Mouse (Mus musculus): Measurements from ENCODE around the gene Slc46a1. TPM values are rescaled to one million over a fixed set of nuclear protein-coding genes. Genes with fewer than 3 reads are reported as not detected.

Slc46a1 gene
- polyA plus RNA-seq, 1 experiment from 2014 or later: 24.7 TPM

DNA sequence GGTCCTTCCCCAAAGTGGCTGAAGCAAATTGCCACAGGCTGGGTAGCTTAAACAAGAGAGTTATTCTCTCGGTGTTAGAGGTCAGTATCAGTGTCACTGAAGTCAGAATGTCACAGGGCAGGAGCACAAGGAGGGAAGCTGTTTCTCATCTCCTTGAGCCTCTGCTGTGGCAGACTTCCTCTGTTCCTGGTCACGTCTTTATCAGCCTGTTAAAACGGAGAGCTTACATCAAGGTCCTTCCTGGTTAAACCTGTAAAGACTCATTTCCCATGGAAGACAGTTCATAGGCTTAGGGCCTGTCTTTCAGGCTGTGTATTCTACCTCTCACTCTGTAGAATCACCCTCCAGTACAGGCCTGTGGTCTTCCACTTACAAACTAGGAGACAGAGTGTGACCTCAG, 2.4 kb downstream of the Slc46a1 start:
- Histone ChIP-seq H3K36me3 (ENCODE audit: insufficient read depth, low read length) (no peaks in the 10 kb centered on the region), H3K9ac (replicated peaks; ENCODE audit: low read length) (no peak overlapping the region), H3K4me3 (ENCODE audit: low read length) (no peak overlapping the region), H3K4me2 (replicated peaks; ENCODE audit: low read depth, low read length) (no peak overlapping the region), H3K4me1 (ENCODE audit: insufficient read depth, low read length) (peaks cover 14% of the 10 kb centered on the region), H3K27me3 (ENCODE audit: insufficient read depth, low read length) (no peaks in the 10 kb centered on the region), H3K27ac (ENCODE audit: low read length) (no peak overlapping the region), H3K9me3 (ENCODE audit: low read length) (no peaks in the 10 kb centered on the region)
- 52% methylated on average over 3 of the region's 3 CpGs for WGBS
- ATAC-seq (ENCODE audit: low FRiP score, low TSS enrichment): no peak

DNA sequence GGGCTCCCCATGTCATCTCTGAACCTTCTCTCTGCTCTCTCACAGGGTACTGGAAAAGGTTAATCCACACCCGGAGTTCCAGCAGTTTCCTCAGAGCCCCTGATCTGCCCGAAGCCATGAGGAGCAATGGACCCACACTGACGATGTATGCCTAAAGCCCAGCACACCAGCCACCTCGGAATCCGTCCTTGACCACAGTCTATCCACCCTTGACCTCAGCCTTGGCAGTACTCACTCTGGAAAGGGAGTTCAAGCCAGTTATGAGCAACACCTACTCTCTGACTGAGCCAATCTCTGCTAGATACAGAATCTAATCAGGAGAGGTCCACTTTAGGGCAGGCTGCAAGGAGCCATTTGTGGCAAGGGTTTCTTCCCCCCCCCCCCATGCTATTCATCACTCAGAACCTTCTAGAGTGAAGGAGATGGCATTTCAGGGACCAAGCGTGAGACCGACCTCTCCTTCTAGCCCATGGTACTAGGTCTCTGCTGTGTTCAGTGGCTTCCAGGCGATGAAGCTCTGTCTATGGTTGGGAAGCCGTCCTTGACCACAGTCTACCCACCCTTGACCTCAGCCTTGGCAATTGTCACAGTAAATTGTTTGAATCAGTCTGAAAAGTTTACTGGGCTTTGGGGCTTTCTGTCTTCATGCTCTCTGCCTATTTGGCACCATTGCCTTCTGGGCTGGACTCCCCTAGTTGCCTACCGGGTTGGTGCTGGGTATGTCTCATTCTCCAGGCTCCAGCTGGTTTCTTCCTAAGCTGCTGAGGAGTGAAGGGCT, 6.0 kb downstream of the Slc46a1 start:
- WGBS: 88% methylated on average over 10 of the region's 10 CpGs
- no peaks in the 10 kb centered on the region for H3K36me3 ChIP-seq (ENCODE audit: insufficient read depth, low read length)
- H3K4me2 ChIP-seq (replicated peaks; ENCODE audit: low read depth, low read length): no peak overlapping the region
- H3K27me3 ChIP-seq (ENCODE audit: insufficient read depth, low read length): no peaks in the 10 kb centered on the region
- no peak overlapping the region for H3K27ac ChIP-seq (ENCODE audit: low read length)
- ATAC-seq (ENCODE audit: low FRiP score, low TSS enrichment): no peak
- no peaks in the 10 kb centered on the region for H3K9me3 ChIP-seq (ENCODE audit: low read length)
- H3K4me3 ChIP-seq (ENCODE audit: low read length): no peak overlapping the region
- H3K9ac ChIP-seq (replicated peaks; ENCODE audit: low read length): no peak overlapping the region
- peaks cover 8% of the 10 kb centered on the region for H3K4me1 ChIP-seq (ENCODE audit: insufficient read depth, low read length)

DNA sequence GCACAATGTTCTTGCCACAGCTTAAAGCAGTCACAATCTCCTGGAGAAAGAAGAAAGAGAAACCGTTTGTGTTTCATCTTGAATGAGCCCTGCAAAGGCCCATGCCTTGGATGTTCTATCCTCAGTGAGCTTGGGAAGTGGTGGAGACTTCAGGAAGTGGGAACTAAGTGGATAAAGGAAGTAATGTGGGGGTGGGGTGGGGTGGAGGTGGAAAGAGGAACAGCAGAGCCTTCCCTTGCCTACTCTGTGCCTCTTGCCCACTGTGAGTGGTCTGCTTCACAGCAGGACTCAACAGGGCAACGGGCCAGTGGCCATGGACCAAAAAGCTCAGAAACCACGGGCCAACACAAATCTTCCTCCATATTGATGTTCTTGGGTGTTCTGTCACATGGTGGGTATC, 9.8 kb downstream of the Slc46a1 start:
- ATAC-seq (ENCODE audit: low FRiP score, low TSS enrichment): no peak
- WGBS: 70% methylated on average over 3 of the region's 3 CpGs

DNA sequence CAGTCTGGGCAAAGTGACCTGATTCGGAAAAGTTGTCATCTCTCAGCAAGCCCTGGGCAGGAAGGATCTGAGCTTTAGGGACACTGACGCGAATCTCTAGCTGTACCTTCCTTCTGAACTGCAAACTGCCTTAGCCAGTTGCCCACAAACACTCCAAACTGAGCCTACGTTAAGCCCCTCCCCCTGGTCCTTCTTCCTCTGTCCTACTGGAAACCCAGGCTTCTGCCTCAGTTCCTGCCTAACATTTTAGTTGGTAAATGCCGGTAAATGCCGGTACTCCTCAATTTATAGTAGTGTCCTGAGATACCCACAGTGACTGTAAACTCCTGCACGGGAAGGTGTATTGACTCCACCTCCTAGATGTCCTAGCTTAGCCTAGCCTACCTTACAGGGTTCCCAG, 18.1 kb downstream of the Slc46a1 start:
- Histone ChIP-seq H3K9ac (replicated peaks; ENCODE audit: low read length) (no peak overlapping the region), H3K36me3 (ENCODE audit: insufficient read depth, low read length) (no peaks in the 10 kb centered on the region), H3K9me3 (ENCODE audit: low read length) (no peaks in the 10 kb centered on the region), H3K4me1 (ENCODE audit: insufficient read depth, low read length) (no peaks in the 10 kb centered on the region), H3K27me3 (ENCODE audit: insufficient read depth, low read length) (peaks cover 24% of the 10 kb centered on the region), H3K4me3 (ENCODE audit: low read length) (no peak overlapping the region), H3K27ac (ENCODE audit: low read length) (no peak overlapping the region), H3K4me2 (replicated peaks; ENCODE audit: low read depth, low read length) (no peak overlapping the region)
- 56% methylated on average over 7 of the region's 7 CpGs for WGBS
- ATAC-seq (ENCODE audit: low FRiP score, low TSS enrichment): no peak

More for the DNA sequence above, 9.8 kb downstream of the Slc46a1 start:
- H3K36me3 ChIP-seq (ENCODE audit: insufficient read depth, low read length): no peaks in the 10 kb centered on the region
- H3K4me1 ChIP-seq (ENCODE audit: insufficient read depth, low read length): 0 out of 2 replicates have a peak, but pooled peaks cover 2% of the 10 kb centered on the region
- no peaks in the 10 kb centered on the region for H3K27me3 ChIP-seq (ENCODE audit: insufficient read depth, low read length)
- H3K4me3 ChIP-seq (ENCODE audit: low read length): no peak overlapping the region
- H3K9me3 ChIP-seq (ENCODE audit: low read length): no peaks in the 10 kb centered on the region
- H3K27ac ChIP-seq (ENCODE audit: low read length): no peak overlapping the region
- H3K4me2 ChIP-seq (replicated peaks; ENCODE audit: low read depth, low read length): no peak overlapping the region
- no peak overlapping the region for H3K9ac ChIP-seq (replicated peaks; ENCODE audit: low read length)

DNA sequence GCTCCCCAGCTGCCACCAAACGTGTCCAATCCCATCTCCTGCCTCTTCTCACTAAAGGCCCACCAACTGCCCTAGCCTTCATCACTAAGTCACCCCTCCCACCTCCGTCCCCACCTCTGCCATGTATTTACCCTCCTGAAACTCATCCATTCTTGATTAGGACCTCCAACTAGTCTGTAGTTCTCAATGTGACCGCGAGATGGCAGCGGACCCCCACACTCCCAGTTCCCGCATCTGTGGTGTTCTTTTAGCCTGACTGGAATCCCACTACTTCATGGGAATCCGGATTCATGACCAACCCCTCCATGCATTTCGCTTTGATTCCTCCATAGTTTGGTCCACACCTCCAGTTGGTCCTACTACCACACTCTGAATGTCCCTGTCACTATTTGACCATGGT, 22.7 kb downstream of the Slc46a1 start:
- H3K36me3 ChIP-seq (ENCODE audit: insufficient read depth, low read length): no peaks in the 10 kb centered on the region
- no peak overlapping the region for H3K9ac ChIP-seq (replicated peaks; ENCODE audit: low read length)
- 3% methylated on average over 8 of the region's 8 CpGs for WGBS
- no peak overlapping the region for H3K4me3 ChIP-seq (ENCODE audit: low read length)
- H3K9me3 ChIP-seq (ENCODE audit: low read length): no peaks in the 10 kb centered on the region
- no peak for ATAC-seq (ENCODE audit: low FRiP score, low TSS enrichment)
- peaks cover 53% of the 10 kb centered on the region for H3K27me3 ChIP-seq (ENCODE audit: insufficient read depth, low read length)
- H3K4me2 ChIP-seq (replicated peaks; ENCODE audit: low read depth, low read length): no peak overlapping the region
- peaks cover 7% of the 10 kb centered on the region; the same call in 1 of the 2 replicates for H3K4me1 ChIP-seq (ENCODE audit: insufficient read depth, low read length)
- no peak overlapping the region for H3K27ac ChIP-seq (ENCODE audit: low read length)

DNA sequence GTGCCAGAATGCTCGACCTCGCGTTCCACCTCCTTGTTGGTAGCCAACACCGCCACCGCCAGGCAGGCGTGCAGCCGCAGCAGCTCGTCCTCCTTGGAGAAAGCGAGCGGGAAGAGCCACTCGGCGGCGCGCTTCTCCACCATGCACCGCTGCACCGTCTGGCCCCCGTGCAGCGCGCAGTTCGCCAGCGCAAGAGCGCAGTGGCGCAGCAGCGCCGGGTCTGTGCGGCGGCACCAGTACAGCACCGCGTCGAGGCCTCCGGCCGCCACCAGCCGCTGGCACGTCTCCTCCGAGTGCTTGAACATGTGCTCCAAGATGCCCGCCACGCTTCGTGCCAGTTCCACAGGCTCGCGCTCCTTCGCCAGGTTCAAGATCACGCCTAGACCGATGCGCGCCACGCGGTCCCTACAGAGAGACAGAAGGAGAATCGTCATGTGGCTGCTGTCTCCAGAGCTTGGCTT, 25.3 kb downstream of the Slc46a1 start:
- H3K27me3 ChIP-seq (ENCODE audit: insufficient read depth, low read length): peaks cover 69% of the 10 kb centered on the region
- peaks cover 7% of the 10 kb centered on the region; the same call in 1 of the 2 replicates for H3K4me1 ChIP-seq (ENCODE audit: insufficient read depth, low read length)

DNA sequence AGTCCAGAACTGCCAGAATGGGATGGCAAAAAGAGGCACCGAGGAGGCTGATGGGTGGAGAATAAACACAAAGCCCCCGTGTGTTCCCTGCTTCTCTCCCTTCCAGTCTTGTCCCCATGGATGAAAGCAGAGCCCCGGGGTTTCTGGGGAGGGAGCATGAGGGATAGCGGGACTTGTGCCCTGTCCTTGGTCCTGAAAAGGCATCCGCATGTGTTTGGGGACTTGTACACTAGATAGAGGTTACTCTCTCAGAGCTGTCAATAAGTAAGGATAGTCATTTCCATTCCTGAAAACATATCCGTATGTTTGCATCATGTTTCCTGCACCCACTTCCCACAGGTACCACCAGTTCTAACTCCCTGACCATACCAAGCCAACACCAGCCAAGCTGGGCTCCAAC, 30.4 kb downstream of the Slc46a1 start:
- Histone ChIP-seq H3K9ac (replicated peaks; ENCODE audit: low read length) (no peak overlapping the region), H3K4me2 (replicated peaks; ENCODE audit: low read depth, low read length) (no peak overlapping the region), H3K36me3 (ENCODE audit: insufficient read depth, low read length) (no peaks in the 10 kb centered on the region), H3K9me3 (ENCODE audit: low read length) (no peaks in the 10 kb centered on the region), H3K27me3 (ENCODE audit: insufficient read depth, low read length) (peaks cover 48% of the 10 kb centered on the region), H3K4me3 (ENCODE audit: low read length) (no peak overlapping the region), H3K27ac (ENCODE audit: low read length) (no peak overlapping the region), H3K4me1 (ENCODE audit: insufficient read depth, low read length) (peaks cover 18% of the 10 kb centered on the region)
- ATAC-seq (ENCODE audit: low FRiP score, low TSS enrichment): no peak
- WGBS: 2% methylated on average over 6 of the region's 6 CpGs

More for the DNA sequence above, 25.3 kb downstream of the Slc46a1 start:
- H3K9me3 ChIP-seq (ENCODE audit: low read length): no peaks in the 10 kb centered on the region
- 8% methylated on average over 48 of the region's 48 CpGs for WGBS
- no peaks in the 10 kb centered on the region for H3K36me3 ChIP-seq (ENCODE audit: insufficient read depth, low read length)
- no peak overlapping the region for H3K9ac ChIP-seq (replicated peaks; ENCODE audit: low read length)
- peak overlapping the region; percentile 26 for H3K4me3 ChIP-seq (ENCODE audit: low read length)
- ATAC-seq (ENCODE audit: low FRiP score, low TSS enrichment): peak; percentile 81; the same call in 1 of the 2 replicates
- H3K27ac ChIP-seq (ENCODE audit: low read length): no peak overlapping the region
- peak overlapping the region; percentile 52 for H3K4me2 ChIP-seq (replicated peaks; ENCODE audit: low read depth, low read length)

DNA sequence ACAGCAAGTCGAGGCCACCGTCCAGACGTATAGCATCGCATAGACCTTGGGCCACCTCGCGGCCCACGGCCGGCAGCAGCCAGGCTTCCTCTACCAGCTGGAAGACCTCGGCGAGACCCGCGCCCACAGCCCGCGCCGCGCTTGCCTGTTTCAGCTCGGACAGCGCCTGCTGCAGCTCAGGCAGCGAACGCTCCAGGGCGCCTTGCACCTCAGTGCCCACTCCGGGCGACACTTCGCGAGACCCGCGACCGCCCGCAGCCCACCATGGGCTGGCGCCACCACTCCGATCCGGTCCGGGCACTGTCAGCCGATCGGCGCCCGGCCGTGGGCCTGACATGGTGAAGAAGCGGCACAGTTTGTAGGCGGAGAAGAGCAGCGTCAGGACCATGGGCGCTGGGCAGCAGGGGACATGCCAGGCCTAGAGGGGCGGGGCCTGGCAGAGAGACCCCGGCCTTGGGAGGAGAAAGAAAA, 31.6 kb downstream of the Slc46a1 start:
- no peaks in the 10 kb centered on the region for H3K36me3 ChIP-seq (ENCODE audit: insufficient read depth, low read length)
- H3K27me3 ChIP-seq (ENCODE audit: insufficient read depth, low read length): peaks cover 40% of the 10 kb centered on the region
- no peak overlapping the region for H3K27ac ChIP-seq (ENCODE audit: low read length)
- H3K4me3 ChIP-seq (ENCODE audit: low read length): peak overlapping the region; percentile 56
- H3K4me2 ChIP-seq (replicated peaks; ENCODE audit: low read depth, low read length): peak overlapping the region; percentile 95
- under 1% methylated on average over 44 of the region's 44 CpGs for WGBS
- ATAC-seq (ENCODE audit: low FRiP score, low TSS enrichment): peak; percentile 59
- 0 out of 2 replicates have a peak overlapping the region, but pooled peaks have one; percentile 10 for H3K9ac ChIP-seq (replicated peaks; ENCODE audit: low read length)
- H3K4me1 ChIP-seq (ENCODE audit: insufficient read depth, low read length): peaks cover 17% of the 10 kb centered on the region
- H3K9me3 ChIP-seq (ENCODE audit: low read length): no peaks in the 10 kb centered on the region

DNA sequence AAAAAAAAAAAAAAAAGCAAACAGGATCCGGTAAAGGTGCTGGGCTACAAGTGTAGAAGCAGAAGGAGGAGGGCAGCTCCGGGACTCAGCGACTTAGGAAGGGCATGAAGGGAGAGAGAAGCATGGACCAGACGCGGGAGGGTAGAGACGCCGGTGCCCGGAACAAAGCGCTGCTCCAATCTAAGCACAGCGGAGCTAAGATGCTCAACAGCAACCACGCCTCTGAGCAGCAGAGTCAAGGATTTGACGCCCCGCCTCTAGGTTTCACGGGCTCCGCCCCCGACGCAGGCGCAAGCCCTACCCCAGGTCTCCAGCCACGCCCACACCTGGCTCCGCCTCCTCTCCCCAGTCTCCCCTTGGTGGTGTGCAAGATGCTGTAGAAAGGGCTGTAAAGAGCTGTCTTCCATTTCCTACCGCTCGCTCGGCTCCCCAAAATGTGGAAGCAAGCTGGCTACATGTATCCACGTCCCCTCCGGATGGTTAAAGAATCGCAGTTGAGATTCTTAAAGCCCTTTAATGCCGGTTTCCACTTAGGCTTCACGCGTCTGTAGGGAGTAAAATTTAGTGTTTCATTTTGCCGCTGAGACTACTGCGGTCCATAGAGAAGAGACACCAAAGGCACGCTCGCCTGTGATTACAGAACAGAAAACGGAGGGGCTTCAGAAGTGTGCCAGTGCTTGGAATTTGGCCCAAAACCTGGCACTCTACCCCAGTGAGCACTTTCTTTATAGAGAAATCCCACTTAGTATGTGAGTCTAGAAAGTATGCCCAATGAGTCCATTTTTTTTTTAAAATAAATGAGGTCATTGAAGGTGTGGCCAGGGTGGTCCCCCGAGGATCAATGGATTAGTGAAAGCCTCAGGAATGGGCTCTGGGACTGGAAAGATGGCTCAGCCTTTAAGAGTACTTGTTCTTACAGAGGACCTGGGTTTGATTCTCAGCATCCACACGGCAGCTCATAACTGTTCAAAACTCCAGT, 32.3 kb downstream of the Slc46a1 start, which contains the start of gene Sarm1:
TSS of gene Sarm1 (minus strand) at position 211 of the 979 bp plus-strand sequence.
- H3K27ac ChIP-seq (ENCODE audit: low read length): 0 out of 2 replicates have a peak within 1 kb of the TSS, but pooled peaks have one; percentile 29
- H3K9ac ChIP-seq (replicated peaks; ENCODE audit: low read length): peak within 1 kb of the TSS; percentile 56; the same call in 1 of the 2 replicates
- peak within 1 kb of the TSS; percentile 95 for H3K4me2 ChIP-seq (replicated peaks; ENCODE audit: low read depth, low read length)
- peak within 1 kb of the TSS; percentile 56 for H3K4me3 ChIP-seq (ENCODE audit: low read length)
- WGBS: 3% methylated on average over 36 of the region's 36 CpGs
- H3K36me3 ChIP-seq (ENCODE audit: insufficient read depth, low read length): no peaks in the 10 kb centered on the region
- H3K4me1 ChIP-seq (ENCODE audit: insufficient read depth, low read length): peaks cover 17% of the 10 kb centered on the region
- peaks cover 40% of the 10 kb centered on the region for H3K27me3 ChIP-seq (ENCODE audit: insufficient read depth, low read length)
- peak; percentile 95 for ATAC-seq (ENCODE audit: low FRiP score, low TSS enrichment)
- no peaks in the 10 kb centered on the region for H3K9me3 ChIP-seq (ENCODE audit: low read length)
